ENCODE assay signal across 8 mouse cellular contexts in the genomic region with DNA sequence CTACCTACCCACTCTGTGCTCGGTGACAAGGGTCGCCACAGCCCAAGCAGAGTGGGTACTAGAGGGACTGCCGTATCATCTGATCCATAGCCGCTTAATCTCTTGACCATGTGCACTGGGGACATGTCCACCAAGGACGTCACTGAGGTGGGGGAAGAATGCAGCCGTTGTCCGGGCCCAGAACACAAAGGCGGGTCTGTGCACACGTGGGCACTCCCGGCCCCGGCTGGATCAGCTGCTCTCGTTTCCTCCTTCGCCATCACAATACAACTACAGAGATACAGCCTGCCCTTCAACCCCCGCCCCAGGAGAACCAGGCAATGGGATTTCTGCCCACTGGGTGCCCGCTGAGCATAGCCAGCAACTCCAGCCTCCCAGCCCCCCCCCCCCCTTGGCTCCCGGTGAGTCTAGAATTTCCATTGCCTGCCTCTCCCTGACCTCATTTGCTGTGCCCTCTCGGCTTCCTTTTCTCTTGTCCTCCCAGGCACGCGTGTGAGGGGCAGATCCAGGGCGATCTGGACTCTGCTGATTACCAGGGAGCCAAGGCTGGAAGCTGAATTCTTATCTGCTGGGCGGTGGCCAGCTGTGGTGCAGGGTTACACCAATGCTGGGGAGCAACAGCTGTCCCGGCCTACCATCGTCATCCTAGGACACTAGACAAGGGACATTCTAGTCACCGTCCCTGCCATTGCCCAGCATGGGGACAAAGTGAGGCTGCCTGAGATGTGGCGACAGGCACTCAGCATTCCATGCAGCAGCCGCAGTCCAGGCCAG. TPM values are rescaled to one million over a fixed set of nuclear protein-coding genes. Genes with fewer than 3 reads are reported as not detected.
DNase-seq lines count a peak whose midpoint lies in the region; ATAC-seq and TF ChIP-seq lines count a peak whose summit lies in the region.

No protein-coding gene starts in this region.

- TF ChIP-seq POLR2A in thymus, adult 2 months (IDR thresholded peaks at IDR 0.05; ENCODE audit: control insufficient read depth, extremely low read depth, insufficient read depth, low read length, poor library complexity), result no peak

- WGBS in embryonic facial prominence, embryonic 14.5 days, result 35% methylated on average over 25 of the region's 26 CpGs
- whole genome bisulfite sequencing in thymus, adult 2 months, result 91% methylated on average over 26 of the region's 26 CpGs

- ATAC-seq in embryonic facial prominence, embryonic 14.5 days (ENCODE audit: low read depth), result peak; percentile 77

- peak overlapping the region; percentile 42; the same call in 1 of the 2 replicates for H3K9ac ChIP-seq in embryonic facial prominence, embryonic 14.5 days (ENCODE audit: low read depth, low read length)

- H3K36me3 ChIP-seq in embryonic facial prominence, embryonic 14.5 days (ENCODE audit: control insufficient read depth, insufficient read depth, low read length), result no peaks in the 10 kb centered on the region
- no peaks in the 10 kb centered on the region for H3K36me3 ChIP-seq in thymus, adult 2 months (ENCODE audit: control insufficient read depth, insufficient read depth, low read length)

- DNase-seq in ovary, postnatal 36 days (ENCODE audit: low spot score), result peak; percentile 73
- DNase-seq in ovary, postnatal 10 days (ENCODE audit: low spot score), result no peak
- peak; percentile 61 for DNase-seq in embryonic facial prominence, embryonic 14.5 days (ENCODE audit: low spot score)
- peak; percentile 83 to 85 for DNase-seq in heart, postnatal 10 days
- DNase-seq in layer of hippocampus, adult 9-10 months (ENCODE audit: low spot score), result peak; percentile 24
- peak; percentile 64 for DNase-seq in lung, postnatal 25 days (ENCODE audit: low spot score)
- DNase-seq in spleen, postnatal 36 days (ENCODE audit: low spot score in 2 of 2), result peak; percentile 70 to 81
- DNase-seq in thymus, adult 2 months, result no peak

- no peaks in the 10 kb centered on the region for H3K27me3 ChIP-seq in embryonic facial prominence, embryonic 14.5 days (replicated peaks; ENCODE audit: control insufficient read depth, insufficient read depth, low read length)
- no peaks in the 10 kb centered on the region for H3K27me3 ChIP-seq in thymus, adult 2 months (ENCODE audit: control insufficient read depth, insufficient read depth, low read length)

- intact Hi-C loops in heart, postnatal 10 days (cut with DNase I), result loop anchor here (2.0 kb wide), 2 partner anchors 45 kb away; no protein-coding TSS in a partner anchor

- 0 out of 2 replicates have a peak, but pooled peaks cover 9% of the 10 kb centered on the region for H3K4me1 ChIP-seq in embryonic facial prominence, embryonic 14.5 days (ENCODE audit: control insufficient read depth, insufficient read depth, low read length)
- no peaks in the 10 kb centered on the region for H3K4me1 ChIP-seq in thymus, adult 2 months (replicated peaks; ENCODE audit: control insufficient read depth, insufficient read depth, low read length)

- peak overlapping the region; percentile 37 for H3K4me2 ChIP-seq in embryonic facial prominence, embryonic 14.5 days (ENCODE audit: low read depth, low read length)

- H3K9me3 ChIP-seq in embryonic facial prominence, embryonic 14.5 days (ENCODE audit: control insufficient read depth, low read length), result no peaks in the 10 kb centered on the region

- peak overlapping the region; percentile 9; the same call in 1 of the 2 replicates for H3K27ac ChIP-seq in embryonic facial prominence, embryonic 14.5 days (replicated peaks; ENCODE audit: low read depth, low read length)
- no peak overlapping the region for H3K27ac ChIP-seq in thymus, adult 2 months (ENCODE audit: control insufficient read depth, insufficient read depth, low read length)

- no peak for TF ChIP-seq CTCF in thymus, adult 2 months (IDR thresholded peaks at IDR 0.05; ENCODE audit: borderline replicate concordance, control insufficient read depth, extremely low read depth, insufficient read depth, low read length, poor library complexity)

- no peak overlapping the region for H3K4me3 ChIP-seq in embryonic facial prominence, embryonic 14.5 days (ENCODE audit: low read depth, low read length)
- H3K4me3 ChIP-seq in thymus, adult 2 months (ENCODE audit: control insufficient read depth, insufficient read depth, low read length), result no peak overlapping the region

RNA-seq across cellular contexts. Expression of gene Atp1a1, which starts 52.8 kb away (rescaled TPM):
- polyA plus RNA-seq in embryonic facial prominence, embryonic 14.5 days (2014; fragmentation: Nextera tagmentation; extraction: Ambion mirVana), result 153 and 162 TPM in 2 replicates
- 1,000 to 10,000 TPM in 1 of 2 experiments, 100 to 1,000 TPM in 1; 897 to 1,002 TPM for total RNA-seq in heart, postnatal 10 days (2021)
- polyA plus RNA-seq in thymus, adult 2 months (2012; rRNA removed), result 273 and 288 TPM in 2 replicates

Comparison
In these comparisons a context has a peak if more than half of its experiments do, and no peak if none do; other contexts are left out.
1. DNase-seq: peak in ovary, postnatal 36 days (single experiment), embryonic facial prominence, embryonic 14.5 days (single experiment), heart, postnatal 10 days (2 of 2), layer of hippocampus, adult 9-10 months (single experiment), lung, postnatal 25 days (single experiment) and spleen, postnatal 36 days (2 of 2); none in ovary, postnatal 10 days (single experiment) and thymus, adult 2 months (single experiment).